Mouse (Mus musculus) liver, embryonic 14.5 days (tissue): ENCODE results near the gene Ccser2.

ENCODE experiments used
- CTCF ChIP-seq: IDR thresholded peaks from 2 replicates; pipeline ENCODE4 v1.5.1; 2016; ENCODE audit warnings: antibody characterized with exemption, low read depth, control low read depth
- EP300 ChIP-seq: IDR thresholded peaks from 2 replicates; pipeline ENCODE4 v1.6.1; 2016; ENCODE audit warnings: antibody characterized with exemption, low read depth

- TF ChIP-seq EP300 (no peak), CTCF (no peak)
These were observed 35.0 kb upstream of the Ccser2 start for GRCm38 (mm10) chr14:37003431-37004095.
